24 mouse cellular contexts compared by ENCODE assay signal in genomic region chr2:5284351-5284750, GRCm38 (mm10).
"Had no signal": no experiment of that assay in that cellular context is flagged by ENCODE, and none has a peak within 500 bp of the region (broad histone marks: within the 10 kb centered on the region; RNA-seq: fewer than 3 reads in every experiment).

No protein-coding gene starts in this region.

- H3K4me3 ChIP-seq: heart, embryonic 10.5 days; heart, embryonic 12.5 days; hindbrain, embryonic 13.5 days; hindbrain, embryonic 15.5 days; kidney, embryonic 15.5 days; limb, embryonic 13.5 days; limb, embryonic 15.5 days; liver, embryonic 12.5 days had no signal

- H3K9ac ChIP-seq: heart, embryonic 12.5 days; hindbrain, embryonic 13.5 days; hindbrain, embryonic 15.5 days; kidney, embryonic 15.5 days; limb, embryonic 13.5 days; limb, embryonic 15.5 days; liver, embryonic 12.5 days; liver, embryonic 14.5 days had no signal

- DNase-seq: gastrocnemius, postnatal 14 days; gastrocnemius, postnatal 36 days; heart, adult 18-20 months; heart, postnatal 10 days; kidney, adult 11 months; kidney, adult 2 months; kidney, adult 9 months; kidney, postnatal 14 days; kidney, postnatal 36 days; layer of hippocampus, adult 9-11 months; layer of hippocampus, postnatal 36 days; left cerebral cortex, postnatal 4 days had no signal

- H3K9me3 ChIP-seq: heart, embryonic 10.5 days; hindbrain, embryonic 13.5 days; hindbrain, embryonic 15.5 days; kidney, embryonic 15.5 days; limb, embryonic 15.5 days; liver, embryonic 12.5 days had no signal

- H3K4me1 ChIP-seq: heart, embryonic 10.5 days; heart, embryonic 12.5 days; hindbrain, embryonic 13.5 days; hindbrain, embryonic 15.5 days; liver, embryonic 12.5 days had no signal

- H3K36me3 ChIP-seq: heart, embryonic 10.5 days; heart, embryonic 12.5 days; hindbrain, embryonic 13.5 days; hindbrain, embryonic 15.5 days; kidney, embryonic 15.5 days; limb, embryonic 13.5 days; limb, embryonic 15.5 days; liver, embryonic 12.5 days had no signal

- ATAC-seq: hindbrain, postnatal 0 days; intestine, embryonic 16.5 days; liver, embryonic 12.5 days had no signal

- H3K27ac ChIP-seq: heart, embryonic 10.5 days; hindbrain, embryonic 13.5 days; hindbrain, embryonic 15.5 days; hindbrain, postnatal 0 days; kidney, embryonic 15.5 days; kidney, postnatal 0 days; limb, embryonic 13.5 days; limb, embryonic 15.5 days; liver, embryonic 12.5 days; liver, embryonic 14.5 days had no signal
